Mouse (Mus musculus): Measurements from ENCODE around the gene Tmem239.

Tmem239 gene

GRCm38 (mm10) chr2:130451086-130451726 is 44.9 kb downstream of the Tmem239 start:
- no peak for DNase-seq (ENCODE audit: low read depth)

- DNase-seq (ENCODE audit: low read depth), result no peak
Measured at GRCm38 (mm10) chr2:130451727-130452090, 45.4 kb downstream of the Tmem239 start.

- no peak for DNase-seq (ENCODE audit: low read depth)
Measured at GRCm38 (mm10) chr2:130452266-130452665, 46.0 kb downstream of the Tmem239 start.

GRCm38 (mm10) chr2:130453421-130453820 is 47.1 kb downstream of the Tmem239 start:
- DNase-seq (ENCODE audit: low read depth), result no peak

GRCm38 (mm10) chr2:130454748-130455370 is 48.6 kb downstream of the Tmem239 start:
- no peak for DNase-seq (ENCODE audit: low read depth)

All from c-Kit-positive CD71-negative TER-119-negative erythroid progenitor cells, embryonic 14.5 days (primary cell).